ENCODE assay signal across 9 mouse cellular contexts in genomic region chr6:125468179-125468960, GRCm38 (mm10). TPM values are rescaled to one million over a fixed set of nuclear protein-coding genes. Genes with fewer than 3 reads are reported as not detected.
DNase-seq lines count a peak whose midpoint lies in the region; ATAC-seq lines count a peak whose summit lies in the region.
"Had no signal": no experiment of that assay in that cellular context is flagged by ENCODE, and none has a peak within 500 bp of the region (broad histone marks: within the 10 kb centered on the region; RNA-seq: fewer than 3 reads in every experiment).

No protein-coding gene starts in this region.

- 54% methylated on average over 21 of the region's 21 CpGs for WGBS in heart, embryonic 11.5 days (ENCODE audit: insufficient replicate concordance)

- no peak for ATAC-seq in heart, embryonic 11.5 days (replicated peaks; ENCODE audit: insufficient number of reproducible peaks, low FRiP score, low TSS enrichment)
- peak; percentile 74 for ATAC-seq in inflammation-experienced regulatory T-cells, adult 6 months
- no peak for ATAC-seq in megakaryocyte progenitor cell, adult 5-6 weeks (replicated peaks; ENCODE audit: poor library complexity)
- no peak for ATAC-seq in granulocyte monocyte progenitor cell, adult 5-6 weeks (replicated peaks; ENCODE audit: poor library complexity, severe bottlenecking)
- ATAC-seq: Patski had no signal

- H3K9ac ChIP-seq in heart, embryonic 11.5 days (ENCODE audit: low read depth, low read length) = no peak overlapping the region

- H3K9me3 ChIP-seq in heart, embryonic 11.5 days (replicated peaks; ENCODE audit: control insufficient read depth, low read length) = no peaks in the 10 kb centered on the region

- H3K4me1 ChIP-seq in heart, embryonic 11.5 days (ENCODE audit: control insufficient read depth, insufficient read depth, low read length) = peaks cover 37% of the 10 kb centered on the region

- no peaks in the 10 kb centered on the region; the same call in none of the 2 replicates for H3K27me3 ChIP-seq in heart, embryonic 11.5 days (ENCODE audit: control insufficient read depth, insufficient read depth, low read length)
- H3K27me3 ChIP-seq: Patski had no signal

- H3K4me2 ChIP-seq in heart, embryonic 11.5 days = no peak overlapping the region

- H3K4me3 ChIP-seq in heart, embryonic 11.5 days (ENCODE audit: low read depth, low read length) = no peak overlapping the region

- DNase-seq in heart, postnatal 4 days = no peak
- DNase-seq in 3134 (ENCODE audit: extremely low read depth, insufficient read length, low spot score) = peak; percentile 55
- DNase-seq in ZHBTc4 (ENCODE audit: low read depth, low spot score) = peak; percentile 61
- DNase-seq in ovary, adult 18-20 months (ENCODE audit: low spot score) = no peak

- H3K27ac ChIP-seq in heart, embryonic 11.5 days (ENCODE audit: low read depth, low read length) = 0 out of 2 replicates have a peak overlapping the region, but pooled peaks have one; percentile 54

- H3K36me3 ChIP-seq in heart, embryonic 11.5 days (ENCODE audit: control insufficient read depth, insufficient read depth, low read length) = no peaks in the 10 kb centered on the region

RNA-seq across cellular contexts. Expression of gene Cd9, which starts 26.2 kb away (rescaled TPM):
- 70.9 and 80.8 TPM in 2 replicates for polyA plus RNA-seq in heart, embryonic 11.5 days (2014; fragmentation: Nextera tagmentation; extraction: Ambion mirVana)
- total RNA-seq in heart, postnatal 4 days (2021) = 10 to 100 TPM; 72.4 to 73.3 TPM
- polyA plus RNA-seq in inflammation-experienced regulatory T-cells, adult 6 months (2017; shearing (Covaris generic)) = 100 to 1,000 TPM; 101 to 147 (median 147) TPM
- 41.0 and 50.9 TPM in 2 replicates for total RNA-seq in megakaryocyte progenitor cell, adult 5-6 weeks (2015)
- 31.0 and 38.7 TPM in 2 replicates for total RNA-seq in megakaryocyte progenitor cell, adult 5-6 weeks (2017)
- 22.5 and 27.5 TPM in 2 replicates for total RNA-seq in granulocyte monocyte progenitor cell, adult 5-6 weeks (2014; fragmentation: Nextera tagmentation)
- 27.7 and 31.3 TPM in 2 replicates for total RNA-seq in granulocyte monocyte progenitor cell, adult 5-6 weeks (2017)

Comparison
In these comparisons a context has a peak if more than half of its experiments do, and no peak if none do; other contexts are left out.
1. DNase-seq: peak in 3134 (single experiment) and ZHBTc4 (single experiment); none in heart, postnatal 4 days (single experiment) and ovary, adult 18-20 months (single experiment).